Mouse (Mus musculus): ENCODE measurements at regions not wholly inside any gene's neighbourhood (a gene's known extent, or its start where the extent isn't known, plus 50 kb on each side); places are given as distances from the start of the nearest gene placed in this dataset.

- DNase-seq (ENCODE audit: low spot score in 2 of 2): no peak
These were observed 133.8 kb downstream of the Mylk4 start for GRCm38 (mm10) chr13:32649982-32650381.

GRCm38 (mm10) chr13:32643030-32643750, 140.6 kb downstream of the Mylk4 start:
- DNase-seq (ENCODE audit: low spot score in 2 of 2): no peak

GRCm38 (mm10) chr13:32640941-32641340, 142.8 kb downstream of the Mylk4 start:
- DNase-seq (ENCODE audit: low spot score in 2 of 2): no peak

- no peak for DNase-seq (ENCODE audit: low spot score in 2 of 2)
These were observed 153.5 kb downstream of the Mylk4 start for GRCm38 (mm10) chr13:32630122-32630732.

GRCm38 (mm10) chr13:32613916-32614315, 169.8 kb downstream of the Mylk4 start:
- DNase-seq (ENCODE audit: low spot score in 2 of 2): no peak

GRCm38 (mm10) chr13:32611551-32612295, 172.0 kb downstream of the Mylk4 start:
- no peak for DNase-seq (ENCODE audit: low spot score in 2 of 2)

- DNase-seq (ENCODE audit: low spot score in 2 of 2): no peak
These were observed 172.8 kb downstream of the Mylk4 start for GRCm38 (mm10) chr13:32610970-32611369.

GRCm38 (mm10) chr13:32608413-32608812, 175.3 kb downstream of the Mylk4 start:
- DNase-seq (ENCODE audit: low spot score in 2 of 2): no peak

GRCm38 (mm10) chr13:32603925-32604590, 179.7 kb downstream of the Mylk4 start:
- no peak for DNase-seq (ENCODE audit: low spot score in 2 of 2)

- DNase-seq (ENCODE audit: low spot score in 2 of 2): no peak
These were observed 182.4 kb downstream of the Mylk4 start for GRCm38 (mm10) chr13:32601315-32601714.

GRCm38 (mm10) chr13:32593611-32594010, 190.1 kb downstream of the Mylk4 start:
- DNase-seq (ENCODE audit: low spot score in 2 of 2): no peak

- no peak for DNase-seq (ENCODE audit: low spot score in 2 of 2)
These were observed 190.6 kb downstream of the Mylk4 start for GRCm38 (mm10) chr13:32593131-32593530.

- DNase-seq (ENCODE audit: low spot score in 2 of 2): no peak
These were observed 202.2 kb downstream of the Mylk4 start for GRCm38 (mm10) chr13:32581598-32581997.

GRCm38 (mm10) chr13:32567850-32568249, 215.9 kb downstream of the Mylk4 start:
- no peak for DNase-seq (ENCODE audit: low spot score in 2 of 2)

- DNase-seq (ENCODE audit: low spot score in 2 of 2): no peak
These were observed 222.1 kb upstream of the Gmds start for GRCm38 (mm10) chr13:32560666-32561065.

- DNase-seq (ENCODE audit: low spot score in 2 of 2): no peak
These were observed 217.9 kb upstream of the Gmds start for GRCm38 (mm10) chr13:32556396-32556795.

GRCm38 (mm10) chr13:32555064-32555463, 216.5 kb upstream of the Gmds start:
- DNase-seq (ENCODE audit: low spot score in 2 of 2): no peak

GRCm38 (mm10) chr13:32554601-32555000, 216.1 kb upstream of the Gmds start:
- no peak for DNase-seq (ENCODE audit: low spot score in 2 of 2)

GRCm38 (mm10) chr13:32553136-32553535, 214.6 kb upstream of the Gmds start:
- DNase-seq (ENCODE audit: low spot score in 2 of 2): no peak

GRCm38 (mm10) chr13:32550113-32550512, 211.6 kb upstream of the Gmds start:
- no peak for DNase-seq (ENCODE audit: low spot score in 2 of 2)

- no peak for DNase-seq (ENCODE audit: low spot score in 2 of 2)
These were observed 208.6 kb upstream of the Gmds start for GRCm38 (mm10) chr13:32547126-32547525.
